Mouse (Mus musculus) thymus, adult 2 months (tissue): Measurements from ENCODE around the gene Frmpd4. TPM values are rescaled to one million over a fixed set of nuclear protein-coding genes. Genes with fewer than 3 reads are reported as not detected.

Source experiments
- DNase-seq: peaks from one replicate; pipeline ENCODE4 v3.0.0; 2021
- H3K27ac ChIP-seq: fragments of 200-500 bp; 2 replicates; pipeline ENCODE4 v1.5.1; 2012; ENCODE audit warnings: low read length, control low read depth; ENCODE audit not compliant: control insufficient read depth, insufficient read depth
- H3K27me3 ChIP-seq: fragments of 200-500 bp; 2 replicates; pipeline ENCODE4 v1.6.1; 2012; ENCODE audit warnings: mild to moderate bottlenecking, low read length, moderate library complexity, mixed read lengths; ENCODE audit not compliant: control insufficient read depth, insufficient read depth
- H3K36me3 ChIP-seq: fragments of 200-500 bp; 2 replicates; pipeline ENCODE4 v1.6.1; 2012; ENCODE audit warnings: mild to moderate bottlenecking, low read length, moderate library complexity; ENCODE audit not compliant: control insufficient read depth, insufficient read depth
- H3K4me1 ChIP-seq: fragments of 200-500 bp; replicated peaks from 2 replicates; pipeline ENCODE4 v1.6.1; 2012; ENCODE audit warnings: low read length; ENCODE audit not compliant: control insufficient read depth, insufficient read depth
- H3K4me3 ChIP-seq: fragments of 200-500 bp; 2 replicates; pipeline ENCODE4 v1.5.1; 2012; ENCODE audit warnings: mild to moderate bottlenecking, low read length, control low read depth, moderate library complexity; ENCODE audit not compliant: control insufficient read depth, insufficient read depth
- CTCF ChIP-seq: fragments of 200-500 bp; IDR thresholded peaks from 2 replicates; pipeline ENCODE4 v1.5.1; 2012; ENCODE audit warnings: mild to moderate bottlenecking, control low read depth, low read length, moderate library complexity, borderline replicate concordance; ENCODE audit not compliant: control insufficient read depth, poor library complexity, insufficient read depth; ENCODE audit errors: extremely low read depth
- POLR2A ChIP-seq: fragments of 200-500 bp; IDR thresholded peaks from 2 replicates; pipeline ENCODE4 v1.6.1; 2012; ENCODE audit warnings: mild to moderate bottlenecking, low read length, control low read depth, moderate library complexity; ENCODE audit not compliant: control insufficient read depth, poor library complexity, insufficient read depth; ENCODE audit errors: extremely low read depth
- WGBS: fragments of 180-500 bp; shearing (Covaris S2); methylation state at CpG from one replicate; pipeline ENCODE4 v1.1.7; 2018; 5-methylcytosine and 5-hydroxymethylcytosine counted together
- polyA plus RNA-seq: library from polyadenylated mRNA; depleted of rRNA; stranded (reverse); fragments of >200 nt; gene quantifications from 2 replicates; pipeline ENCODE4 v1.2.3, GENCODE M21; 2012

Frmpd4 gene
- polyA plus RNA-seq, 1 experiment, result 0.03 TPM

DNA sequence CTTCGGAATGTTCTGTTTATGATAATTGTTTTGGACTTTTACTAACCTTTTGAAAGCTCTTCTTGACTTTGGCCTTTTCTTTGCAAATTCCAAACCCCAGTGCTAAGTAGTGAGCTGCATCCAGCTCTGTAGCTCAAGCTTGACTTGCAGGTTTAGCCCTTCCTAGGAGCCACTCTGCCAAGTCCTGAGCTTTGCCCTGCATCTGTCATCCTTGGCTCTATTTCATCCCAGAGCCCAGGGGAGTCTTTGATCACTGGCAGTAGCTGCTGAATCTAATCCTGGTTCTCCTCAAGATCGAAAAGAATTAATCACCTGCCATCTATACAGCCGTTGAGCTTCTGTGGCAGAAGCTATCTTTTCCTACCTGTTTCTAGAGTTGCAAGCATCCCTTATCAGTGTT lies 251.9 kb downstream of the Frmpd4 start:
- Histone ChIP-seq H3K27me3 (no peaks in the 10 kb centered on the region), H3K36me3 (no peaks in the 10 kb centered on the region), H3K4me3 (no peak overlapping the region), H3K27ac (no peak overlapping the region), H3K4me1 (no peaks in the 10 kb centered on the region)
- 89% methylated on average over 3 of the region's 3 CpGs for WGBS
- TF ChIP-seq POLR2A (no peak), CTCF (no peak)
- DNase-seq, result no peak

DNA sequence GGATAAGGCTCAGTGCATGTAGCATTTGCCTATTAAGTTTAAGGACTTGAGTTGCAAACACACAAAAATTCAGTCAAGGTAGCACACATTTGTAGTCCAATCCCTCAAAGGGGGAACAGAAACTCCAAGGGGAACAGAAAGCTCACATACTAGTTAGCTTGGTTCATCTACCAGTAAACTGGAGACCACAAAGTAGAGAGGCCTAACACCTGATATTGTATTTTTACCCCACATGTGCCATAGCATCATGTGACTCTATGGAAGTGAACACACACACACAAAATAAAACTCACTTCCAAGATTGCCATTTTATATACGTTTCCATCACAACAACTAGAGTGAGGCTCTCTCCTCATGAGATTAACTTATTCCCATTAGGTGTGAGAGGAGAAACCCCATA lies 264.9 kb downstream of the Frmpd4 start:
- 100% methylated on average over 1 of the region's 1 CpGs for WGBS
- DNase-seq, result no peak
- no peak overlapping the region for H3K27ac ChIP-seq

DNA sequence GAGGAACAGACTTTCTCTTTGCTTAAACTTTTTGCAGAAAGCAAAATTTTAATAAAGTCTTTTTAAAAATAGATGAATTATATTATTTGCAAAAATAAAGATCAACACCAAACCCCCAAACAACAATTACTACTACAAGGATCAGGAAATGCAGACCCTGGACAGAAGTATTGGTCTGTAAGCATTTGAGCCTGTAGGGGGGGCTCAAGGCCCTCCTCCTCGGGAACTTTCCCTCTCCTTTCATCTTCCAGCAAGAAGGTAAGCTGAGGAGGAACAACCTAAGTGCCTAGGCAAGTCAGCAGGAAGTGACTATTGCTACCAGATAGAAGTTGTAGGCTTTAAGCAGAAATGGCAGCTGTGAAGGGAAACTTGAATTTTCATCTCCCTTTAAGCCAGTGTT lies 266.9 kb downstream of the Frmpd4 start:
- H3K27me3 ChIP-seq, result no peaks in the 10 kb centered on the region
- H3K27ac ChIP-seq, result no peak overlapping the region
- H3K36me3 ChIP-seq, result no peaks in the 10 kb centered on the region
- DNase-seq, result no peak
- TF ChIP-seq POLR2A, result no peak
- no peak for TF ChIP-seq CTCF
- WGBS, result 6% methylated on average over 1 of the region's 1 CpGs
- H3K4me1 ChIP-seq, result no peaks in the 10 kb centered on the region
- no peak overlapping the region for H3K4me3 ChIP-seq

More for the DNA sequence above, 264.9 kb downstream of the Frmpd4 start:
- no peaks in the 10 kb centered on the region for H3K4me1 ChIP-seq
- H3K27me3 ChIP-seq, result no peaks in the 10 kb centered on the region
- H3K36me3 ChIP-seq, result no peaks in the 10 kb centered on the region
- no peak overlapping the region for H3K4me3 ChIP-seq
- TF ChIP-seq CTCF (no peak), POLR2A (no peak)

DNA sequence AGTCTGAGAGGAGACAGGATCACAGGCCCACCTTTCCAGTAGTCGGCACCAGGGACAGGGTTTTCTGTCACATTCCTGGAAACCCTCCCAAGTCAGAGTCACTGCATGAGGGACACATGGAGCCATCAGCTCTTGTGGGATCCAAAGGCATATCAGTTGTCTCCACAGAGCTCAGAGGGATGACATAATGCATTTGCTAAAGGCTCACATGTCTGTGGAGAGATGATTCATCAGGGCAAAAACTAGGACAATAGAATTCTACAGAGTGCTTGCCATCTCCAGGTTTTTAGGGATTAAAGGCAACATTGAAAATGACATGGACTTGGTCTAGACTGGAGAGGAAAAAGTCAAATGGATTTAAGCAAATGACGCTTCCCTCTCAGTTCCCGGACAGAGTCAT lies 284.5 kb downstream of the Frmpd4 start:
- DNase-seq, result no peak
- Histone ChIP-seq H3K27me3 (no peaks in the 10 kb centered on the region), H3K36me3 (no peaks in the 10 kb centered on the region), H3K27ac (no peak overlapping the region), H3K4me1 (no peaks in the 10 kb centered on the region), H3K4me3 (no peak overlapping the region)
- TF ChIP-seq CTCF (no peak), POLR2A (no peak)
- WGBS, result 92% methylated on average over 3 of the region's 3 CpGs

DNA sequence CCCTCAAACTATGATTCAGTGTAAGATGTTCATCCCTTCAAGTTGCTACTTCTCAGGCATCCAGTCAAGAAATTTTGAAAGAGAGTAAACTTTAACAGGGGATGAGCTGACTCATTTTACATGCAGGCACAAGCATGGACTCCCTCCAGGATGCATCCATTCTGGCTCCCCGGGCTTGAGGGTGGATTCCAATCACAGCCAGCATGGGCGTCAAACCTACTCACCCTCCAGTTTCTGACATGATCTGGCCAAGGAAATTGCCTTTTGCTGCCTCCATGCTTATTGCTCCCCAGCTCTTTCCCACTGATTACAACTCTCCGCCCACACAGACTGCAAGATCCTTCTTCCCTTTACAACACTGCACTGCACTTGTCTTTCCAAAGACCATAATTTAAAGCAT lies 370.0 kb downstream of the Frmpd4 start:
- TF ChIP-seq POLR2A, result no peak
- Histone ChIP-seq H3K4me3 (no peak overlapping the region), H3K27me3 (no peaks in the 10 kb centered on the region), H3K36me3 (no peaks in the 10 kb centered on the region), H3K27ac (no peak overlapping the region), H3K4me1 (no peaks in the 10 kb centered on the region)
- WGBS, result 85% methylated on average over 3 of the region's 3 CpGs
- DNase-seq, result no peak

DNA sequence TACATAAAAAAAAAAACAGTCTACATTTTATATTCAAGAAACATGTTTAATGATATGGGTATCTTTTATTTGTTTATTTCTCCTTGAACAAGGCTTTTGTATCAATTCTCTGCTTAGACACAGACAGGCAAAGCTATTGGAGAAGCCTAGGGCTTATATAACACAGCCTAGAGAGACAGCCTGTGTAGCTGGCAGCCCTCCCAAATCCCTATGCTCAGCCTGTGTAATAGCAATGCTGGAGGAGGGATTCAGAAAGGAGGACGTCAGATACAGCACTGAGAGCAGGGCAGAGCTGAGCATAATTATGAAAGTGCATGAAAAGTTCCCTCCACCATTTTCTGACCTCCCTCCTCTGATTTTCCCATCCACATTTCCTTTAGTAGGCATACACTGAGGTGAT lies 385.1 kb downstream of the Frmpd4 start:
- Histone ChIP-seq H3K36me3 (no peaks in the 10 kb centered on the region), H3K4me1 (no peaks in the 10 kb centered on the region), H3K27ac (no peak overlapping the region), H3K27me3 (no peaks in the 10 kb centered on the region), H3K4me3 (no peak overlapping the region)
- WGBS, result 58% methylated on average over 1 of the region's 1 CpGs
- TF ChIP-seq POLR2A, result no peak
- no peak for TF ChIP-seq CTCF
- DNase-seq, result no peak

DNA sequence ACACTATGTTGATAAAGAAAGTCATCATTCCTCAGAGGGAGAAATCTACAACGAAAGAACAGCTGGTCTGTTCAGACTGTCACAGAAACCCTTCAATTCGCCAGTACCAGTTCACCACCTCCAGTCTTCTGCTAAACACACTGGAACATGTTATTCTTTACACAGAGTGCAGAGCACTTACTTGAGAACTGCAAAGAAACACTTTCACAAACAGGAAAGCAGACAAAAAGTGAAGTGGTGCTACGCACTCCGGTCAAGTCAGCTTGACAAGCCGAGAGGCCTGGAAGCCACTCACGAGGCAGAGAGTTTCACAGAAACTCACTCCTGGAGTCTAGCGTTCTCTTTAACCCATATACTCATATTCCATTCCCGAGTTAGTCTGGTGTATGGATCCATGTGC lies 387.5 kb downstream of the Frmpd4 start:
- TF ChIP-seq CTCF (no peak), POLR2A (no peak)
- no peak for DNase-seq
- H3K4me3 ChIP-seq, result no peak overlapping the region
- no peak overlapping the region for H3K27ac ChIP-seq
- 90% methylated on average over 8 of the region's 8 CpGs for WGBS
- H3K27me3 ChIP-seq, result no peaks in the 10 kb centered on the region
- no peaks in the 10 kb centered on the region for H3K36me3 ChIP-seq
- H3K4me1 ChIP-seq, result no peaks in the 10 kb centered on the region
